Mouse (Mus musculus) yolk sac, embryonic 10.5 days (tissue): ENCODE measurements around the gene Ago1.

Experiments
- DNase-seq: peaks from one replicate; pipeline ENCODE4 v3.0.0-alpha.2; 2017; ENCODE audit warnings: low spot score

Ago1 gene

GRCm38 (mm10) chr4:126468285-126468901 lies at the start of gene Ago1:
TSS of gene Ago1 (minus strand) at chr4:126468583.
- DNase-seq = peak; percentile 93

- DNase-seq = no peak
Observed at GRCm38 (mm10) chr4:126512308-126513066, 44.1 kb upstream of the Ago1 start.

- DNase-seq = no peak
Observed at GRCm38 (mm10) chr4:126511013-126511412, 42.6 kb upstream of the Ago1 start.

GRCm38 (mm10) chr4:126509072-126509471 lies 40.7 kb upstream of the Ago1 start:
- no peak for DNase-seq

- DNase-seq = no peak
Observed at GRCm38 (mm10) chr4:126508110-126508899, 39.9 kb upstream of the Ago1 start.

- no peak for DNase-seq
Observed at GRCm38 (mm10) chr4:126502977-126503309, 34.6 kb upstream of the Ago1 start.

GRCm38 (mm10) chr4:126502141-126502976 lies 34.0 kb upstream of the Ago1 start:
- DNase-seq = no peak

- DNase-seq = no peak
Observed at GRCm38 (mm10) chr4:126498601-126499000, 30.2 kb upstream of the Ago1 start.

- DNase-seq = no peak
Observed at GRCm38 (mm10) chr4:126496963-126497362, 28.6 kb upstream of the Ago1 start.

- DNase-seq = no peak
Observed at GRCm38 (mm10) chr4:126495942-126496790, 27.8 kb upstream of the Ago1 start.

GRCm38 (mm10) chr4:126495453-126495852 lies 27.1 kb upstream of the Ago1 start:
- DNase-seq = no peak

- no peak for DNase-seq
Observed at GRCm38 (mm10) chr4:126493416-126493815, 25.0 kb upstream of the Ago1 start.

- DNase-seq = no peak
Observed at GRCm38 (mm10) chr4:126491977-126492376, 23.6 kb upstream of the Ago1 start.

GRCm38 (mm10) chr4:126490726-126491125 lies 22.3 kb upstream of the Ago1 start:
- DNase-seq = no peak

GRCm38 (mm10) chr4:126489811-126490210 lies 21.4 kb upstream of the Ago1 start:
- DNase-seq = no peak

- no peak for DNase-seq
Observed at GRCm38 (mm10) chr4:126486217-126486616, 17.8 kb upstream of the Ago1 start.

GRCm38 (mm10) chr4:126485065-126485464 lies 16.7 kb upstream of the Ago1 start:
- no peak for DNase-seq

- DNase-seq = no peak
Observed at GRCm38 (mm10) chr4:126483874-126484273, 15.5 kb upstream of the Ago1 start.

- DNase-seq = no peak
Observed at GRCm38 (mm10) chr4:126482951-126483350, 14.6 kb upstream of the Ago1 start.

- no peak for DNase-seq
Observed at GRCm38 (mm10) chr4:126481461-126481860, 13.1 kb upstream of the Ago1 start.

GRCm38 (mm10) chr4:126480288-126480687 lies 11.9 kb upstream of the Ago1 start:
- no peak for DNase-seq
